Mouse (Mus musculus): ENCODE measurements around the gene Fgd5.
A peak's percentile ranks its signal among the peaks of the same experiment; 100 is the strongest.
"Not testable (repeated sequence)": the region's sequence is repeated elsewhere in the genome, so short reads cannot be mapped to it uniquely, and the experiment has no call there.

Fgd5 gene

GRCm38 (mm10) chr6:92065721-92066496 is 87.2 kb downstream of the Fgd5 start:
- DNase-seq (ENCODE audit: low read depth, low spot score) = peak; percentile 61

- peak; percentile 83 for DNase-seq (ENCODE audit: low read depth, low spot score)
Measured at GRCm38 (mm10) chr6:92067146-92067790, 88.6 kb downstream of the Fgd5 start.

GRCm38 (mm10) chr6:92071121-92071839 is 92.6 kb downstream of the Fgd5 start:
- no peak for DNase-seq (ENCODE audit: low read depth, low spot score)

GRCm38 (mm10) chr6:92080730-92081129 is 102.1 kb downstream of the Fgd5 start:
- no peak for DNase-seq (ENCODE audit: low read depth, low spot score)

GRCm38 (mm10) chr6:92082756-92083155 is 104.1 kb downstream of the Fgd5 start:
- DNase-seq (ENCODE audit: low read depth, low spot score) = no peak

- peak; percentile 66 for DNase-seq (ENCODE audit: low read depth, low spot score)
Measured at GRCm38 (mm10) chr6:92084932-92085331, 106.3 kb downstream of the Fgd5 start.

- not testable (repeated sequence) for DNase-seq (ENCODE audit: low read depth, low spot score)
Measured at GRCm38 (mm10) chr6:92089141-92089540, 110.5 kb downstream of the Fgd5 start.

GRCm38 (mm10) chr6:92089982-92090381 is 111.3 kb downstream of the Fgd5 start:
- no peak for DNase-seq (ENCODE audit: low read depth, low spot score)

GRCm38 (mm10) chr6:92090497-92090896 is 111.8 kb downstream of the Fgd5 start:
- DNase-seq (ENCODE audit: low read depth, low spot score) = no peak

- peak; percentile 92 for DNase-seq (ENCODE audit: low read depth, low spot score)
Measured at GRCm38 (mm10) chr6:92091130-92091591, 112.5 kb downstream of the Fgd5 start, which contains the start of gene Nr2c2. Gene Nr2c2 (plus strand): TSS chr6:92091390.

GRCm38 (mm10) chr6:92091767-92092489 is 113.2 kb downstream of the Fgd5 start:
- peak; percentile 99 for DNase-seq (ENCODE audit: low read depth, low spot score)

- DNase-seq (ENCODE audit: low read depth, low spot score) = no peak
Measured at GRCm38 (mm10) chr6:92092737-92093136, 114.1 kb downstream of the Fgd5 start.

- DNase-seq (ENCODE audit: low read depth, low spot score) = no peak
Measured at GRCm38 (mm10) chr6:92093869-92094268, 115.2 kb downstream of the Fgd5 start.

- no peak for DNase-seq (ENCODE audit: low read depth, low spot score)
Measured at GRCm38 (mm10) chr6:92100679-92101360, 122.1 kb downstream of the Fgd5 start.

GRCm38 (mm10) chr6:92124547-92124946 is 145.9 kb downstream of the Fgd5 start:
- DNase-seq (ENCODE audit: low read depth, low spot score) = peak; percentile 69
